Mouse (Mus musculus) spleen, adult 2 months (tissue): ENCODE measurements around the gene Hrasls.

Source experiments
- CTCF ChIP-seq: fragments of 200-500 bp; IDR thresholded peaks from 2 replicates; pipeline ENCODE4 v1.5.1; 2011; ENCODE audit warnings: mild to moderate bottlenecking, inconsistent platforms; ENCODE audit not compliant: insufficient read depth, insufficient read length, insufficient replicate concordance; ENCODE audit errors: extremely low read depth
- POLR2A ChIP-seq: fragments of 200-500 bp; IDR thresholded peaks from 2 replicates; pipeline ENCODE4 v1.6.1; 2011; ENCODE audit warnings: low read depth, low read length, inconsistent platforms

DNA sequence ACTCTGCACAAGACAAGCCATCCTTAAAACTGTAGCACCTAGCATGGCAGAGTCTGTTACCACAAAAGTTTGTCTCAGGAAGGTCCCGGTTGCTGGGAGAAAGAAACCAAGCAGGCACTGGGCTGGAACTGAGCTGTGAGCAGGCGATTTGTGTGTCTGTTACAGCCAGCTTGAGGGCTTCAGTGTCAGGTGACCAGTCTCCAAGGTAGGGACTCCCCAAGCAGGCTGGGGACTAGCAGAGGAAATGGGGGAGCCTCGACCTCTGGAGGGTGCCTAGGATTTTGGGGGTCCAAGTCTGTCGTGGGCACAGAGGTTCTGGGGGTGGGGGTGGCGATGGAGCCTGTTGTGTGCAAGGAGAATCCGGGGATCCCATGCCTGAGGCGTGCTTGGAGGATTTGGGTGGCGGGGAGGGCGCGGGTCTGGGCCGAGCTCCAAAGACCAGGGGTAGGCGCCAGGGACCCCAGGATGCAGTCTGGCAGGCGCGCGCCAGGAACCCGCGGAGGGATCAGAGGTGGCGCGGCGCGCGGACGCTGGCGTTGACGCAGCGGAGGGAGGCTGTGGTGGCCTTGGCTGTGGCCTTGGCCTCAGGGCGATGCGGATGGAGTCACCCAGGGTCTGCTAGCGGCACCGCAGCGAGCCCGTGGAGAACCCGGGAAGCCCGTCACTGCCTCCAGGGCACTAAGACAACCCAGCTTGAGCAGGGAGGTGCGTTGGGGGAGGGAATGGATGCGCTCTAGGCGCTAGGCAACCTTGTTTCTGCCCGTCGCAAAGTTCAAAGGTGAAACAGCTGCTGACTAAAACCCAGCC lies at the start of gene Hrasls:
- TF ChIP-seq POLR2A (no peak), CTCF (no peak)
